Mouse (Mus musculus): Measurements from ENCODE around the gene Prl7b1. TPM values are rescaled to one million over a fixed set of nuclear protein-coding genes. Genes with fewer than 3 reads are reported as not detected.

Gene Prl7b1
- not detected in 2 replicates for polyA plus RNA-seq (2014; fragmentation: Nextera tagmentation; extraction: Ambion mirVana)

- ATAC-seq (ENCODE audit: insufficient number of reproducible peaks, low FRiP score, low TSS enrichment, low read depth): no peak
- no peaks in the 10 kb centered on the region for H3K27me3 ChIP-seq (ENCODE audit: control insufficient read depth, insufficient read depth, low read length)
These were observed at the start of gene Prl7b1 for GRCm38 (mm10) chr13:27610482-27610881. Prl7b1 (minus strand) TSS chr13:27610582.

GRCm38 (mm10) chr13:27642393-27642792, 32.0 kb upstream of the Prl7b1 start, which contains the start of gene Prl7a1:
Prl7a1 (minus strand) TSS chr13:27642493.
- Histone ChIP-seq H3K4me2 (ENCODE audit: low read depth, severe bottlenecking) (no peak within 1 kb of the TSS), H3K27me3 (ENCODE audit: control insufficient read depth, insufficient read depth, low read length) (no peaks in the 10 kb centered on the region), H3K9ac (ENCODE audit: low read length) (no peak within 1 kb of the TSS), H3K27ac (replicated peaks; ENCODE audit: low read depth, low read length) (no peak within 1 kb of the TSS), H3K4me3 (ENCODE audit: low read depth, low read length) (no peak within 1 kb of the TSS), H3K9me3 (ENCODE audit: control insufficient read depth, low read length) (no peaks in the 10 kb centered on the region), H3K36me3 (ENCODE audit: control insufficient read depth, insufficient read depth, low read length) (no peaks in the 10 kb centered on the region), H3K4me1 (ENCODE audit: control insufficient read depth, insufficient read depth, low read length) (no peaks in the 10 kb centered on the region)
- no peak for ATAC-seq (ENCODE audit: insufficient number of reproducible peaks, low FRiP score, low TSS enrichment, low read depth)
- WGBS: 94% methylated on average over 3 of the region's 3 CpGs
- no peak for DNase-seq (ENCODE audit: low spot score)

More at GRCm38 (mm10) chr13:27610482-27610881, at the start of gene Prl7b1:
- Histone ChIP-seq H3K4me2 (ENCODE audit: low read depth, severe bottlenecking) (no peak within 1 kb of the TSS), H3K9ac (ENCODE audit: low read length) (no peak within 1 kb of the TSS), H3K36me3 (ENCODE audit: control insufficient read depth, insufficient read depth, low read length) (no peaks in the 10 kb centered on the region), H3K27ac (replicated peaks; ENCODE audit: low read depth, low read length) (no peak within 1 kb of the TSS), H3K4me1 (ENCODE audit: control insufficient read depth, insufficient read depth, low read length) (no peaks in the 10 kb centered on the region), H3K9me3 (ENCODE audit: control insufficient read depth, low read length) (no peaks in the 10 kb centered on the region), H3K4me3 (ENCODE audit: low read depth, low read length) (no peak within 1 kb of the TSS)
- DNase-seq (ENCODE audit: low spot score): no peak
- WGBS: 75% methylated on average over 4 of the region's 4 CpGs

- Histone ChIP-seq H3K4me2 (ENCODE audit: low read depth, severe bottlenecking) (no peak within 1 kb of the TSS), H3K27me3 (ENCODE audit: control insufficient read depth, insufficient read depth, low read length) (no peaks in the 10 kb centered on the region), H3K4me1 (ENCODE audit: control insufficient read depth, insufficient read depth, low read length) (no peaks in the 10 kb centered on the region), H3K9ac (ENCODE audit: low read length) (no peak within 1 kb of the TSS), H3K27ac (replicated peaks; ENCODE audit: low read depth, low read length) (no peak within 1 kb of the TSS), H3K4me3 (ENCODE audit: low read depth, low read length) (no peak within 1 kb of the TSS), H3K36me3 (ENCODE audit: control insufficient read depth, insufficient read depth, low read length) (no peaks in the 10 kb centered on the region), H3K9me3 (ENCODE audit: control insufficient read depth, low read length) (no peaks in the 10 kb centered on the region)
- WGBS: 83% methylated on average over 2 of the region's 2 CpGs
- ATAC-seq (ENCODE audit: insufficient number of reproducible peaks, low FRiP score, low TSS enrichment, low read depth) (no peak), DNase-seq (ENCODE audit: low spot score) (no peak)
These were observed 28.3 kb downstream of the Prl7b1 start, which contains the start of gene Prl8a1 for GRCm38 (mm10) chr13:27582071-27582470. Prl8a1 (minus strand) TSS chr13:27582171.

DNA sequence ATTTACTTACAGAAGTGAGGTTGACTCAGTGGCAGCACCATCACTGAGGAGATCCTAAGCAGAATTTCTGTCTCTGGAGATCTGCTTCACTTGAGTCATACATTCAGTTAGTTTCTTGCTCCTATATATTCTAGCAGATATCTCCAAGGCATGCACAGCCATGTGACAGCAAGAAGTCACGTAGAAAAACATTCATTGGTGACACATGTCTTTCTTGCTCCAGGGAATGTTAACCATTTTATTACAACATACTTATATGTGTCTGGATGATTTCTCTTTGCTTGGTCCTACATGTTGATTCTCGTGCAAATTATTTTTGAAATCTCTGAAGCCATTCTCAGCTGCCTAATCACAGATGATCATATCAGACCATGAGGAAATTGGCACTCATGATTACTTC, 45.9 kb downstream of the Prl7b1 start, which contains the start of gene Prl8a9:
TSS of gene Prl8a9 (minus strand) at position 101 of the 400 bp plus-strand sequence.
- Histone ChIP-seq H3K27me3 (ENCODE audit: control insufficient read depth, insufficient read depth, low read length) (no peaks in the 10 kb centered on the region), H3K4me1 (ENCODE audit: control insufficient read depth, insufficient read depth, low read length) (no peaks in the 10 kb centered on the region), H3K36me3 (ENCODE audit: control insufficient read depth, insufficient read depth, low read length) (no peaks in the 10 kb centered on the region), H3K4me3 (ENCODE audit: low read depth, low read length) (no peak within 1 kb of the TSS), H3K9ac (ENCODE audit: low read length) (no peak within 1 kb of the TSS), H3K9me3 (ENCODE audit: control insufficient read depth, low read length) (no peaks in the 10 kb centered on the region), H3K27ac (replicated peaks; ENCODE audit: low read depth, low read length) (no peak within 1 kb of the TSS), H3K4me2 (ENCODE audit: low read depth, severe bottlenecking) (no peak within 1 kb of the TSS)
- 81% methylated on average over 2 of the region's 2 CpGs for WGBS
- ATAC-seq (ENCODE audit: insufficient number of reproducible peaks, low FRiP score, low TSS enrichment, low read depth) (no peak), DNase-seq (ENCODE audit: low spot score) (no peak)

- no peaks in the 10 kb centered on the region for H3K36me3 ChIP-seq (ENCODE audit: control insufficient read depth, insufficient read depth, low read length)
- ATAC-seq (ENCODE audit: insufficient number of reproducible peaks, low FRiP score, low TSS enrichment, low read depth): no peak
- no peak for DNase-seq (ENCODE audit: low spot score)
These were observed 57.0 kb downstream of the Prl7b1 start for GRCm38 (mm10) chr13:27553336-27553735.

More at GRCm38 (mm10) chr13:27553336-27553735, 57.0 kb downstream of the Prl7b1 start:
- no peaks in the 10 kb centered on the region for H3K9me3 ChIP-seq (ENCODE audit: control insufficient read depth, low read length)
- H3K27me3 ChIP-seq (ENCODE audit: control insufficient read depth, insufficient read depth, low read length): no peaks in the 10 kb centered on the region
- no peak overlapping the region for H3K27ac ChIP-seq (replicated peaks; ENCODE audit: low read depth, low read length)
- no peak overlapping the region for H3K9ac ChIP-seq (ENCODE audit: low read length)
- no peak overlapping the region for H3K4me2 ChIP-seq (ENCODE audit: low read depth, severe bottlenecking)
- H3K4me3 ChIP-seq (ENCODE audit: low read depth, low read length): no peak overlapping the region
- H3K4me1 ChIP-seq (ENCODE audit: control insufficient read depth, insufficient read depth, low read length): no peaks in the 10 kb centered on the region

Other genes with a start within 250 kb of the Prl7b1 start
- gene Prl2b1, start 219.7 kb downstream of the Prl7b1 start, polyA plus RNA-seq (2014; fragmentation: Nextera tagmentation; extraction: Ambion mirVana): not detected in 2 replicates
- gene Prl8a6, start 171.9 kb downstream of the Prl7b1 start, polyA plus RNA-seq (2014; fragmentation: Nextera tagmentation; extraction: Ambion mirVana): not detected in 2 replicates
- not detected in 2 replicates for gene Prl8a8, start 97.4 kb downstream of the Prl7b1 start, polyA plus RNA-seq (2014; fragmentation: Nextera tagmentation; extraction: Ambion mirVana)
- not detected in 2 replicates for gene Prl8a9, start 46.0 kb downstream of the Prl7b1 start, polyA plus RNA-seq (2014; fragmentation: Nextera tagmentation; extraction: Ambion mirVana)
- gene Prl8a1, start 28.4 kb downstream of the Prl7b1 start, polyA plus RNA-seq (2014; fragmentation: Nextera tagmentation; extraction: Ambion mirVana): not detected in 2 replicates
- not detected in 2 replicates for gene Prl7a1, start 31.9 kb upstream of the Prl7b1 start, polyA plus RNA-seq (2014; fragmentation: Nextera tagmentation; extraction: Ambion mirVana)
- not detected in 2 replicates for gene Prl7a2, start 57.5 kb upstream of the Prl7b1 start, polyA plus RNA-seq (2014; fragmentation: Nextera tagmentation; extraction: Ambion mirVana)
- gene Prl7d1, start 106.2 kb upstream of the Prl7b1 start, polyA plus RNA-seq (2014; fragmentation: Nextera tagmentation; extraction: Ambion mirVana): not detected in 2 replicates
- gene Prl7c1, start 170.2 kb upstream of the Prl7b1 start, polyA plus RNA-seq (2014; fragmentation: Nextera tagmentation; extraction: Ambion mirVana): not detected in 2 replicates
- gene Prl2a1, start 191.1 kb upstream of the Prl7b1 start, polyA plus RNA-seq (2014; fragmentation: Nextera tagmentation; extraction: Ambion mirVana): not detected in 2 replicates
- gene Prl2c1, start 238.8 kb upstream of the Prl7b1 start, polyA plus RNA-seq (2014; fragmentation: Nextera tagmentation; extraction: Ambion mirVana): not detected in 2 replicates

Data from limb, embryonic 11.5 days (tissue).